Mouse (Mus musculus) forebrain, embryonic 13.5 days (tissue): ENCODE measurements at regions not wholly inside any gene's neighbourhood (a gene's known extent, or its start where the extent isn't known, plus 50 kb on each side); places are given as distances from the start of the nearest gene placed in this dataset.
A peak's percentile ranks its signal among the peaks of the same experiment; 100 is the strongest.
"Not testable (repeated sequence)": the region's sequence is repeated elsewhere in the genome, so short reads cannot be mapped to it uniquely, and the experiment has no call there.

Source experiments
- ATAC-seq: fragments of 200-750 bp; cut with Nextera tagmentation; 2 replicates; pipeline ENCODE4 v1.8.0; 2017
- H3K27ac ChIP-seq: fragments of 300-500 bp; sonication (generic); 2 replicates; pipeline ENCODE4 v1.5.1; 2015; ENCODE audit warnings: inconsistent platforms, mild to moderate bottlenecking, moderate library complexity
- H3K27me3 ChIP-seq: fragments of 300-500 bp; sonication (generic); 2 replicates; pipeline ENCODE4 v1.6.1; 2015; ENCODE audit warnings: mild to moderate bottlenecking, inconsistent platforms
- H3K36me3 ChIP-seq: fragments of 300-500 bp; sonication (generic); 2 replicates; pipeline ENCODE4 v1.6.1; 2015; ENCODE audit warnings: mild to moderate bottlenecking, inconsistent platforms; ENCODE audit not compliant: poor library complexity, severe bottlenecking
- H3K4me1 ChIP-seq: fragments of 300-500 bp; sonication (generic); 2 replicates; pipeline ENCODE4 v1.6.1; 2015; ENCODE audit warnings: inconsistent platforms
- H3K4me2 ChIP-seq: fragments of 300-500 bp; sonication (generic); 2 replicates; pipeline ENCODE4 v1.6.1; 2015; ENCODE audit warnings: inconsistent platforms, mild to moderate bottlenecking, moderate library complexity
- H3K4me3 ChIP-seq: fragments of 300-500 bp; sonication (generic); 2 replicates; pipeline ENCODE4 v1.5.1; 2015; ENCODE audit warnings: mild to moderate bottlenecking, inconsistent platforms
- H3K9ac ChIP-seq: fragments of 300-500 bp; sonication (generic); 2 replicates; pipeline ENCODE4 v1.6.1; 2015; ENCODE audit warnings: mild to moderate bottlenecking, inconsistent platforms
- H3K9me3 ChIP-seq: fragments of 300-500 bp; sonication (generic); replicated peaks from 2 replicates; pipeline ENCODE4 v1.6.1; 2016; ENCODE audit warnings: inconsistent platforms
- WGBS: fragments of 180-500 bp; shearing (Covaris S2); methylation state at CpG from one replicate; pipeline ENCODE4 v1.1.7; 2015; 5-methylcytosine and 5-hydroxymethylcytosine counted together

DNA sequence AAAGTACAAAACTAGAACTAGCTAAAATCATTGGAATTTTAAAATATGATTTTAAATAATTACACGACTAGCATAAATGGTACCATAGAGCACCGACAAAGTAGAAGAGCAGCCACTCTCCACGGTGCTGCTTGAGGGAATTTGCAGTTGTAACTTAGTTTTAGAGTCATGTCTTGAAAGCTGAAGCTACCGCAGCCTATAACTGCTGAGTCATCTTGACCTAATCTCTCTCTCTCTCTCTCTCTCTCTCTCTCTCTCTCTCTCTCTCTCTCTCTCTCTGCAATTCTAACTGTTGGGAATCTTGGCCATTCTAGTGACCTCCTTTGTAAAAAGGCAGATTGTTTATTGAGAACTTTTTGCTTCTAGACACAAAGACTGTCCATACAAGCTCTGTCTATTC is 177.5 kb downstream of the Nuak1 start:
- no peak overlapping the region for H3K4me2 ChIP-seq

DNA sequence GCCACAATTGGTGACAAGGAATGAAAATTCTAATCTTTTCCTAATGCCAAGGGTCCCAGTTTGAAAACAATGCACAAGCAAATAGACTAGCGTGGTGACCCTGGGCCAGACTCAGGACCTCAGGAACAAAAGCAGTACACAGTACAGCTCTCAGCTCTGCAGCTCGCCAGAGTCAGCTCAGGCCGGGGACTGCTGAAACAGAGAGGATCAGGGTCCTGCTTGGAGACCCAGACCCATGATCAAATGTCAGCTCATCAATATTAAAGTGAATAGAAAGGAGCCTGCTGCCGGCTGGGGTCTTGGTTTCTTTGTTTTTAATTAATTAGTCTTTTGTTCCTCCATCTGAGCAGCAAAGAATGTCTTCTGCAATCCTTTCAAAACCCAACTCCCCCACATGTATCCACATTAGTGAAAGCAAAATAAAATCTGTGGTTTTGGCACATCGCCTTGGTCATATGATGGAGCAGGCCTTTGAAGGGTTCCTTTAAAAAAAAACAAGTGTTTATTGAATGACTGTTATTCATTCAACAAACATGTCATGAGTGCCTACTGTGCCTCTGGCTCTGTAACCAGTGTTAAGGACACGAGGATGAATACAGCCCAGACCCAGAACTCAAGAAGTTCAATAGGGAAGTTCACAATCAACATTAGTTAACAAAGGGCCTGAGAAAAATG is 154.4 kb downstream of the Nuak1 start:
- WGBS = 31% methylated on average over 6 of the region's 6 CpGs

More for the DNA sequence above, 177.5 kb downstream of the Nuak1 start:
- no peaks in the 10 kb centered on the region for H3K4me1 ChIP-seq
- no peaks in the 10 kb centered on the region for H3K9me3 ChIP-seq
- 91% methylated on average over 4 of the region's 4 CpGs for WGBS
- no peaks in the 10 kb centered on the region for H3K36me3 ChIP-seq
- H3K4me3 ChIP-seq = no peak overlapping the region
- H3K9ac ChIP-seq = no peak overlapping the region
- no peak overlapping the region for H3K27ac ChIP-seq
- ATAC-seq = no peak
- no peaks in the 10 kb centered on the region for H3K27me3 ChIP-seq

DNA sequence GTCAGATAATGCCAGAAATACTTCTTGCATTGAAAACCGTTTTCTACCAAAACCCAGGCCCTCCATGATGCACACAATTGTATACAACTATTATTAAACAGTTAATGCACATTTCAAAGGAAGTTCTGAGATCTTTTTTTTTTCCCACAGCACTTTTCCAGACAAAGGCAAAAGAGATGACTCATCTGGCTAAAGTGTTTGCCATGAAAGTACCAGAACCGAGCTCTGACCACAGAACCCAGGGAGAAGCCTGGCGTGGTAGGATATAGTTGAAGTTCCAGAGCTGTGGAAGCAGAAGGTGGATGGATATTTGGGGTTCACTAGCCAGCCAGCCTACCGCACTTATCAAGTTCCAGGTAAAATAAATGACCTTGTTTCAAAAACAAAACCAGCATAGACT is 146.0 kb downstream of the Nuak1 start:
- no peak for ATAC-seq
- no peak overlapping the region for H3K27ac ChIP-seq
- H3K27me3 ChIP-seq = no peaks in the 10 kb centered on the region
- H3K4me3 ChIP-seq = no peak overlapping the region
- H3K4me2 ChIP-seq = no peak overlapping the region
- H3K4me1 ChIP-seq = no peaks in the 10 kb centered on the region
- no peaks in the 10 kb centered on the region for H3K36me3 ChIP-seq
- H3K9ac ChIP-seq = no peak overlapping the region
- 91% methylated on average over 4 of the region's 4 CpGs for WGBS
- no peaks in the 10 kb centered on the region for H3K9me3 ChIP-seq

More for the DNA sequence above, 154.4 kb downstream of the Nuak1 start:
- no peaks in the 10 kb centered on the region for H3K9me3 ChIP-seq
- H3K27me3 ChIP-seq = no peaks in the 10 kb centered on the region
- ATAC-seq = peak; percentile 27; the same call in 1 of the 2 replicates
- H3K4me1 ChIP-seq = peaks cover 10% of the 10 kb centered on the region
- no peaks in the 10 kb centered on the region for H3K36me3 ChIP-seq
- H3K9ac ChIP-seq = no peak overlapping the region
- H3K4me2 ChIP-seq = no peak overlapping the region
- H3K27ac ChIP-seq = no peak overlapping the region; the same call in 1 of the 2 replicates
- no peak overlapping the region for H3K4me3 ChIP-seq

DNA sequence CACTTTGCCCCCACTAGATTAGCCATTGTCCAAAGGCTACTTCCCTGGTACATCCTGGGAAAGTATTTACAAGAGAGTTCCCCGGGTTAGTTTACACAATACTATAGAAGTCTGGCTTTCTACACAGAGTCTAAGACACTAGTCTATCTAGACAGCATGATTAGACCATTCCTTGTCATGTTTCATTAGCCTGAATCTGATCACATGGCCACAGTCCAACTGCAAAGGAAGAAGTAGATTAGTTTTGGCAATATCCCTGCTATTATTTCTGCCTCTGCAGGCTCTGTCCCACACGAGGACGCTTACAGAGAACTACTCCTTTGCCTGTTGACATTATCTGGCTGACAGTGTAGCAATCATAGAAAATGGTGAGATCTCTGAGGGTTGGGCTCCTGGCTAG is 144.2 kb downstream of the Nuak1 start:
- ATAC-seq = no peak
- H3K9me3 ChIP-seq = no peaks in the 10 kb centered on the region
- WGBS = 85% methylated on average over 3 of the region's 3 CpGs
- no peak overlapping the region for H3K4me3 ChIP-seq
- H3K27me3 ChIP-seq = no peaks in the 10 kb centered on the region
- no peak overlapping the region for H3K27ac ChIP-seq
- no peak overlapping the region for H3K9ac ChIP-seq
- no peaks in the 10 kb centered on the region for H3K4me1 ChIP-seq
- H3K4me2 ChIP-seq = no peak overlapping the region
- H3K36me3 ChIP-seq = no peaks in the 10 kb centered on the region

DNA sequence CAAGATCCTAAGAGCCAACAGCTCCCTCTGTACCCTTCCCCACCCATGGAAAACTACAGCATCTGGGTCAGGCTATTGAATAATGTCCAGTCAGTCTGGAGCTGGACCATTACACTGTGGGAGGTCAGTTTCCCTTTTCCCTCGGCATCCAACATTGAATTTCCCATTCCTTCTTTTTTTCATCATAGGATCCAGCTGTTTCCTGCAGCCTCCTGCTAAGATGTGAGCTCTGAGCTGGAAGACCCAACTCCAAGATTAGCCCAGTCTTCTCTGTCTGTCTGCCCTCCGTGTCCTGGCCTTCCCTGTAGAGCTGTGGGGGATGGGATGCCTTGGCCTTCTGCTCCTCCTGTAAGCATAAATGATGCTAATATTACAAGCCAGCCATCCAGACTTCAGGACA is 138.8 kb downstream of the Nuak1 start:
- Histone ChIP-seq H3K9me3 (no peaks in the 10 kb centered on the region), H3K27ac (no peak overlapping the region), H3K36me3 (no peaks in the 10 kb centered on the region), H3K4me2 (no peak overlapping the region), H3K4me3 (no peak overlapping the region), H3K9ac (no peak overlapping the region), H3K27me3 (no peaks in the 10 kb centered on the region), H3K4me1 (no peaks in the 10 kb centered on the region)
- ATAC-seq = no peak
- 74% methylated on average over 2 of the region's 2 CpGs for WGBS

- Histone ChIP-seq H3K27me3 (no peaks in the 10 kb centered on the region), H3K27ac (no peak overlapping the region), H3K9me3 (no peaks in the 10 kb centered on the region), H3K9ac (no peak overlapping the region), H3K4me3 (no peak overlapping the region), H3K4me2 (no peak overlapping the region), H3K4me1 (no peaks in the 10 kb centered on the region), H3K36me3 (no peaks in the 10 kb centered on the region)
- WGBS = 79% methylated on average over 7 of the region's 7 CpGs
- ATAC-seq = no peak
Measured at GRCm38 (mm10) chr10:84302821-84303520, 137.4 kb downstream of the Nuak1 start.

DNA sequence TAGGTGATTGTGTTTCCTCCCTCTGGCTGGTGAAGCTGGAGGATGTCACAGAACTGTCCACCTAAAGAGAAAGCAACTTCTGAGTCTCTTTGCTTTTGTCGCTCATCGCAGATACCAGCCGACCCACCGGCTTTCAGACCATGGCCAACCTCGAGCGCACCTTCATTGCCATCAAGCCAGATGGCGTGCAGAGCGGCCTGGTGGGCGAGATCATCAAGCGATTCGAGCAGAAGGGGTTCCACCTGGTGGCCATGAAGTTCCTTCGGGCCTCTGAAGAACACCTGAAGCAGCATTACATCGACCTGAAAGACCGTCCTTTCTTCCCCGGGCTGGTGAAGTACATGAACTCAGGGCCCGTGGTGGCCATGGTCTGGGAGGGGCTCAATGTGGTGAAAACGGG is 131.7 kb downstream of the Nuak1 start:
- H3K9ac ChIP-seq, H3K36me3 ChIP-seq, ATAC-seq, H3K4me3 ChIP-seq, H3K27me3 ChIP-seq, H3K9me3 ChIP-seq, H3K4me1 ChIP-seq, H3K27ac ChIP-seq, H3K4me2 ChIP-seq: not testable (repeated sequence)
- WGBS = 93% methylated on average over 17 of the region's 17 CpGs

- Histone ChIP-seq H3K9ac (no peak overlapping the region), H3K36me3 (no peaks in the 10 kb centered on the region), H3K27me3 (no peaks in the 10 kb centered on the region), H3K4me1 (no peaks in the 10 kb centered on the region), H3K4me3 (no peak overlapping the region), H3K9me3 (no peaks in the 10 kb centered on the region), H3K4me2 (no peak overlapping the region), H3K27ac (no peak overlapping the region)
- 95% methylated on average over 5 of the region's 5 CpGs for WGBS
- no peak for ATAC-seq
Measured at GRCm38 (mm10) chr10:84310653-84311052, 129.7 kb downstream of the Nuak1 start.

GRCm38 (mm10) chr10:84312656-84313055 is 127.7 kb downstream of the Nuak1 start:
- 35% methylated on average over 7 of the region's 7 CpGs for WGBS
- Histone ChIP-seq H3K4me3 (no peak overlapping the region), H3K27ac (no peak overlapping the region), H3K36me3 (no peaks in the 10 kb centered on the region), H3K4me2 (no peak overlapping the region), H3K27me3 (no peaks in the 10 kb centered on the region), H3K9ac (no peak overlapping the region), H3K4me1 (no peaks in the 10 kb centered on the region), H3K9me3 (no peaks in the 10 kb centered on the region)
- ATAC-seq = no peak

DNA sequence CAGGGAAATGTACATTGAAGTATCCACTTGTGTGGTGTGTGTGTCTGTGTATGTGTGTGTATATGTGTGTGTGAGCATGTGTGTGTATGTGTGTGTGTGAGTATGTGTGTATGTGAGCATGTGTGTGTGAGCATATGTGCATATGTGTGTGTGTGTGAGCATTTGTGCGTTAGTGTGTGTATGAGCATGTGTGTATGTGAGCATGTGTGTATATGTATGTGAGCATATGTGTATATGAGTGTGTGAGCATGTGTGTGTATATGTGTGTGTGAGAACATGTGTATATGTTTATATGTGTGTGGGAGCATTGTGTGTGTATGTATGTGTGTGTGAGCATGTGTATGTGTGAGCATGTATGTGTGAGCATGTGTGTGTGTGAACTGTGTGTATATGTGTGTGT is 123.5 kb downstream of the Nuak1 start:
- H3K9ac ChIP-seq = no peak overlapping the region
- no peaks in the 10 kb centered on the region for H3K36me3 ChIP-seq
- no peak overlapping the region for H3K4me3 ChIP-seq
- no peak for ATAC-seq
- H3K4me1 ChIP-seq = no peaks in the 10 kb centered on the region
- no peak overlapping the region for H3K27ac ChIP-seq
- 97% methylated on average over 1 of the region's 1 CpGs for WGBS
- H3K4me2 ChIP-seq = no peak overlapping the region
- no peaks in the 10 kb centered on the region for H3K27me3 ChIP-seq
- H3K9me3 ChIP-seq = no peaks in the 10 kb centered on the region

GRCm38 (mm10) chr10:84317960-84318359 is 122.4 kb downstream of the Nuak1 start:
- 39% methylated on average over 5 of the region's 5 CpGs for WGBS
- H3K4me3 ChIP-seq = no peak overlapping the region
- H3K4me1 ChIP-seq = no peaks in the 10 kb centered on the region
- no peak overlapping the region for H3K4me2 ChIP-seq
- H3K27me3 ChIP-seq = no peaks in the 10 kb centered on the region
- H3K27ac ChIP-seq = no peak overlapping the region
- no peak overlapping the region for H3K9ac ChIP-seq
- no peaks in the 10 kb centered on the region for H3K36me3 ChIP-seq
- H3K9me3 ChIP-seq = no peaks in the 10 kb centered on the region
- ATAC-seq = no peak
